Mouse (Mus musculus): ENCODE results near the gene Olfr1465. TPM values are rescaled to one million over a fixed set of nuclear protein-coding genes. Genes with fewer than 3 reads are reported as not detected.

The Olfr1465 gene
- not detected in 2 replicates for polyA plus RNA-seq (2015; fragmentation: Nextera tagmentation; extraction: Ambion mirVana)

- no peak within 1 kb of the TSS for H3K4me3 ChIP-seq (ENCODE audit: low read depth, low read length)
- H3K4me2 ChIP-seq (ENCODE audit: low read depth, low read length), result no peak within 1 kb of the TSS
- no peaks in the 10 kb centered on the region for H3K4me1 ChIP-seq (ENCODE audit: insufficient read depth)
- no peak within 1 kb of the TSS for H3K27ac ChIP-seq (ENCODE audit: low read depth)
- no peaks in the 10 kb centered on the region for H3K27me3 ChIP-seq (ENCODE audit: insufficient read depth, low read length)
- H3K9ac ChIP-seq (replicated peaks), result no peak within 1 kb of the TSS
- H3K9me3 ChIP-seq (ENCODE audit: low read length), result no peaks in the 10 kb centered on the region
- DNase-seq, result no peak
- ATAC-seq, result no peak
- no peaks in the 10 kb centered on the region for H3K36me3 ChIP-seq (replicated peaks; ENCODE audit: insufficient read depth, low read length)
- TF ChIP-seq CTCF (IDR thresholded peaks at IDR 0.05; ENCODE audit: low read depth), result no peak
- no peak for TF ChIP-seq EP300 (IDR thresholded peaks at IDR 0.05; ENCODE audit: low read depth)
Measured at GRCm38 (mm10) chr19:13315441-13315840, at the start of gene Olfr1465. Gene Olfr1465 (minus strand): TSS chr19:13315541.

GRCm38 (mm10) chr19:13361936-13362335, 46.6 kb upstream of the Olfr1465 start, which contains the start of gene Olfr1467:
Gene Olfr1467 (plus strand): TSS chr19:13362236.
- no peak within 1 kb of the TSS for H3K27ac ChIP-seq (ENCODE audit: low read depth)
- no peaks in the 10 kb centered on the region for H3K4me1 ChIP-seq (ENCODE audit: insufficient read depth)
- H3K9me3 ChIP-seq (ENCODE audit: low read length), result peaks cover 3% of the 10 kb centered on the region; the same call in 1 of the 2 replicates
- no peak within 1 kb of the TSS for H3K4me3 ChIP-seq (ENCODE audit: low read depth, low read length)
- no peaks in the 10 kb centered on the region for H3K36me3 ChIP-seq (replicated peaks; ENCODE audit: insufficient read depth, low read length)
- H3K4me2 ChIP-seq (ENCODE audit: low read depth, low read length), result no peak within 1 kb of the TSS
- 54% methylated on average over 2 of the region's 2 CpGs for WGBS (ENCODE audit: insufficient replicate concordance)
- H3K27me3 ChIP-seq (ENCODE audit: insufficient read depth, low read length), result no peaks in the 10 kb centered on the region
- TF ChIP-seq CTCF (IDR thresholded peaks at IDR 0.05; ENCODE audit: low read depth) (no peak), EP300 (IDR thresholded peaks at IDR 0.05; ENCODE audit: low read depth) (no peak)
- H3K9ac ChIP-seq (replicated peaks), result no peak within 1 kb of the TSS
- no peak for ATAC-seq
- DNase-seq, result no peak

- H3K9me3 ChIP-seq (ENCODE audit: low read length), result no peaks in the 10 kb centered on the region
- no peak for ATAC-seq
- WGBS (ENCODE audit: insufficient replicate concordance), result 76% methylated on average over 2 of the region's 2 CpGs
Measured at GRCm38 (mm10) chr19:13338562-13338961, 23.2 kb upstream of the Olfr1465 start, which contains the start of gene Olfr1466. Gene Olfr1466 (plus strand): TSS chr19:13338862.

More at GRCm38 (mm10) chr19:13338562-13338961, 23.2 kb upstream of the Olfr1465 start, which contains the start of gene Olfr1466:
- H3K4me1 ChIP-seq (ENCODE audit: insufficient read depth), result no peaks in the 10 kb centered on the region
- H3K4me2 ChIP-seq (ENCODE audit: low read depth, low read length), result no peak within 1 kb of the TSS
- H3K36me3 ChIP-seq (replicated peaks; ENCODE audit: insufficient read depth, low read length), result no peaks in the 10 kb centered on the region
- TF ChIP-seq EP300 (IDR thresholded peaks at IDR 0.05; ENCODE audit: low read depth) (no peak), CTCF (IDR thresholded peaks at IDR 0.05; ENCODE audit: low read depth) (no peak)
- no peak within 1 kb of the TSS for H3K4me3 ChIP-seq (ENCODE audit: low read depth, low read length)
- no peak for DNase-seq
- H3K27me3 ChIP-seq (ENCODE audit: insufficient read depth, low read length), result no peaks in the 10 kb centered on the region
- no peak within 1 kb of the TSS for H3K27ac ChIP-seq (ENCODE audit: low read depth)
- no peak within 1 kb of the TSS for H3K9ac ChIP-seq (replicated peaks)

Other genes with a start within 250 kb of the Olfr1465 start
- not detected in 2 replicates for gene Olfr1457, start 217.7 kb downstream of the Olfr1465 start, polyA plus RNA-seq (2015; fragmentation: Nextera tagmentation; extraction: Ambion mirVana)
- not detected in 2 replicates for gene Olfr1458, start 208.8 kb downstream of the Olfr1465 start, polyA plus RNA-seq (2015; fragmentation: Nextera tagmentation; extraction: Ambion mirVana)
- gene Olfr1459, start 166.0 kb downstream of the Olfr1465 start, polyA plus RNA-seq (2015; fragmentation: Nextera tagmentation; extraction: Ambion mirVana), result not detected in 2 replicates
- not detected in 2 replicates for gene Olfr1461, start 152.5 kb downstream of the Olfr1465 start, polyA plus RNA-seq (2015; fragmentation: Nextera tagmentation; extraction: Ambion mirVana)
- not detected in 2 replicates for gene Olfr1462, start 129.8 kb downstream of the Olfr1465 start, polyA plus RNA-seq (2015; fragmentation: Nextera tagmentation; extraction: Ambion mirVana)
- not detected in 2 replicates for gene Olfr1463, start 84.2 kb downstream of the Olfr1465 start, polyA plus RNA-seq (2015; fragmentation: Nextera tagmentation; extraction: Ambion mirVana)
- not detected in 2 replicates for gene Olfr1466, start 23.3 kb upstream of the Olfr1465 start, polyA plus RNA-seq (2015; fragmentation: Nextera tagmentation; extraction: Ambion mirVana)
- gene Olfr1467, start 46.7 kb upstream of the Olfr1465 start, polyA plus RNA-seq (2015; fragmentation: Nextera tagmentation; extraction: Ambion mirVana), result not detected in 2 replicates
- gene Olfr1469, start 92.3 kb upstream of the Olfr1465 start, polyA plus RNA-seq (2015; fragmentation: Nextera tagmentation; extraction: Ambion mirVana), result not detected in 2 replicates
- gene Olfr1471, start 127.9 kb upstream of the Olfr1465 start, polyA plus RNA-seq (2015; fragmentation: Nextera tagmentation; extraction: Ambion mirVana), result not detected in 2 replicates
- gene Olfr1472, start 140.5 kb upstream of the Olfr1465 start, polyA plus RNA-seq (2015; fragmentation: Nextera tagmentation; extraction: Ambion mirVana), result not detected in 2 replicates
- gene Olfr1474, start 154.0 kb upstream of the Olfr1465 start, polyA plus RNA-seq (2015; fragmentation: Nextera tagmentation; extraction: Ambion mirVana), result not detected in 2 replicates
- not detected in 2 replicates for gene Olfr1475, start 164.7 kb upstream of the Olfr1465 start, polyA plus RNA-seq (2015; fragmentation: Nextera tagmentation; extraction: Ambion mirVana)
- not detected in 2 replicates for gene Olfr1477, start 185.0 kb upstream of the Olfr1465 start, polyA plus RNA-seq (2015; fragmentation: Nextera tagmentation; extraction: Ambion mirVana)
- gene Olfr1480, start 212.4 kb upstream of the Olfr1465 start, polyA plus RNA-seq (2015; fragmentation: Nextera tagmentation; extraction: Ambion mirVana), result not detected in 2 replicates